ENCODE assay signal across 8 mouse cellular contexts in genomic region chr11:102284501-102285094, GRCm38 (mm10). TPM values are rescaled to one million over a fixed set of nuclear protein-coding genes. Genes with fewer than 3 reads are reported as not detected.
A peak's percentile ranks its signal among the peaks of the same experiment; 100 is the strongest.
DNase-seq lines count a peak whose midpoint lies in the region; ATAC-seq lines count a peak whose summit lies in the region.

TSS of gene Tmub2 (plus strand) at chr11:102284931.

- peaks cover 8% of the 10 kb centered on the region for H3K4me1 ChIP-seq in forebrain, embryonic 14.5 days (ENCODE audit: control insufficient read depth, insufficient read depth, low read length)
- peaks cover 33% of the 10 kb centered on the region for H3K4me1 ChIP-seq in neural tube, embryonic 15.5 days

- no peaks in the 10 kb centered on the region for H3K9me3 ChIP-seq in forebrain, embryonic 14.5 days (replicated peaks; ENCODE audit: control insufficient read depth, low read length)
- no peaks in the 10 kb centered on the region for H3K9me3 ChIP-seq in neural tube, embryonic 15.5 days (replicated peaks)

- H3K9ac ChIP-seq in forebrain, embryonic 14.5 days (ENCODE audit: low read length), result peak within 1 kb of the TSS; percentile 75
- peak within 1 kb of the TSS; percentile 77 for H3K9ac ChIP-seq in neural tube, embryonic 15.5 days (replicated peaks)

- H3K27ac ChIP-seq in forebrain, embryonic 14.5 days (ENCODE audit: low read depth, low read length), result peak within 1 kb of the TSS; percentile 76
- peak within 1 kb of the TSS; percentile 91 for H3K27ac ChIP-seq in neural tube, embryonic 15.5 days (replicated peaks)

- intact Hi-C loops in heart, postnatal 14 days (cut with DNase I), result no loop called here

- peaks cover 26% of the 10 kb centered on the region for H3K36me3 ChIP-seq in forebrain, embryonic 14.5 days (ENCODE audit: control insufficient read depth, insufficient read depth, low read length)
- H3K36me3 ChIP-seq in neural tube, embryonic 15.5 days, result peaks cover 19% of the 10 kb centered on the region

- 1% methylated on average over 32 of the region's 32 CpGs for WGBS in forebrain, embryonic 14.5 days
- under 1% methylated on average over 26 of the region's 32 CpGs for WGBS in neural tube, embryonic 15.5 days

- H3K4me2 ChIP-seq in forebrain, embryonic 14.5 days (ENCODE audit: low read length), result peak within 1 kb of the TSS; percentile 87
- peak within 1 kb of the TSS; percentile 74 for H3K4me2 ChIP-seq in neural tube, embryonic 15.5 days

- ATAC-seq in forebrain, embryonic 14.5 days, result peak; percentile 94
- peak; percentile 94 for ATAC-seq in neural tube, embryonic 15.5 days (ENCODE audit: low FRiP score)

- peak within 1 kb of the TSS; percentile 54 for H3K4me3 ChIP-seq in forebrain, embryonic 14.5 days (ENCODE audit: low read depth, low read length)
- H3K4me3 ChIP-seq in neural tube, embryonic 15.5 days (replicated peaks), result peak within 1 kb of the TSS; percentile 87

- no peaks in the 10 kb centered on the region for H3K27me3 ChIP-seq in forebrain, embryonic 14.5 days (replicated peaks; ENCODE audit: control insufficient read depth, insufficient read depth, low read length)
- no peaks in the 10 kb centered on the region for H3K27me3 ChIP-seq in neural tube, embryonic 15.5 days (replicated peaks)

- peak; percentile 100 for DNase-seq in ES-CJ7 (ENCODE audit: low read depth, low spot score)
- DNase-seq in cerebellum, adult 11 months, result peak; percentile 95
- DNase-seq in forebrain, embryonic 14.5 days (ENCODE audit: low spot score), result peak; percentile 99
- DNase-seq in heart, postnatal 14 days, result peak; percentile 92 to 95
- peak; percentile 98 for DNase-seq in layer of hippocampus, adult 11-12 months (ENCODE audit: low spot score)
- peak; percentile 98 for DNase-seq in lung, adult 18-20 months
- peak; percentile 98 for DNase-seq in testis, postnatal 14 days (ENCODE audit: low spot score)

RNA-seq across cellular contexts. Expression of gene Tmub2, which starts in this region (rescaled TPM):
- 74.4 and 75.3 TPM in 2 replicates for polyA plus RNA-seq in forebrain, embryonic 14.5 days (2014; fragmentation: Nextera tagmentation; extraction: Ambion mirVana)
- 10 to 100 TPM; 26.6 TPM for total RNA-seq in heart, postnatal 14 days (2021)
- 79.8 and 83.7 TPM in 2 replicates for polyA plus RNA-seq in neural tube, embryonic 15.5 days (2015; fragmentation: Nextera tagmentation; extraction: Ambion mirVana)

Comparison
In these comparisons a context has a peak if more than half of its experiments do, and no peak if none do; other contexts are left out.
1. Peak in every context shown above with its lines: DNase-seq, ATAC-seq, H3K4me3 ChIP-seq and H3K27ac ChIP-seq.